Comparison of ENCODE assay signal across 9 mouse cellular contexts in the genomic region with DNA sequence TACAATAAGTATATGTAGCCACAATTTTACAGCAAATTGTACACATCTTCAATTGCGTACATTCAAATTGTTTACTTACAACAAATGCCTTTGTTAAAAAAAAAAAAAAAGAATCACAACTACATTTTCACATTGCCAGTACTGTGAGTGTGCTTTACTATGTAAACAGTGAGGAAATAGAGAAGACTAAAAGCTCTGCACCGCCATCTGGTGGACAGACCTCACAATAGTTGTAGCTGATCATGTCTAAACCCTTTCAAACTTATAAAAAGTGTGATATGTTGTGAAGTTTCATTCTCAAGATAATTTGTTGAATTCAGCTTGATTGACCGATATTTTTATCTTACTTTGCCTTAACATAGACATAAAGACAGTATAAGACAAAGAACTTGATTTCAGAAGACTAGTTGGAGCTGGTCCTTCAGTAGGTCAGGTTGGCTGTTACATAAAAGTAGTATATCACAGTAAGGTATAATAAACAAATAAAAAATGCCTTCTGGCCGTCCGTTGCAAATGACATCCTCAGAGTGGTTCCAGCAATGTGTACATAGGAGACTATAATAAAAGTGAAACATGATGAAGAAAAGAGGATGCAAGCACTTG. TPM values are rescaled to one million over a fixed set of nuclear protein-coding genes. Genes with fewer than 3 reads are reported as not detected.
DNase-seq lines count a peak whose midpoint lies in the region; ATAC-seq lines count a peak whose summit lies in the region.
"Had no signal": no experiment of that assay in that cellular context is flagged by ENCODE, and none has a peak within 500 bp of the region (broad histone marks: within the 10 kb centered on the region; RNA-seq: fewer than 3 reads in every experiment).

No protein-coding gene starts in this region.

- H3K9ac ChIP-seq in midbrain, embryonic 13.5 days (replicated peaks) = no peak overlapping the region
- H3K9ac ChIP-seq: embryonic facial prominence, embryonic 12.5 days had no signal

- 28% methylated on average over 5 of the region's 5 CpGs for WGBS in embryonic facial prominence, embryonic 10.5 days
- WGBS in midbrain, embryonic 13.5 days = 25% methylated on average over 5 of the region's 5 CpGs

- H3K27me3 ChIP-seq in embryonic facial prominence, embryonic 10.5 days (replicated peaks; ENCODE audit: low read depth, poor library complexity, severe bottlenecking) = no peaks in the 10 kb centered on the region
- H3K27me3 ChIP-seq in midbrain, embryonic 13.5 days = no peaks in the 10 kb centered on the region
- H3K27me3 ChIP-seq: embryonic facial prominence, embryonic 12.5 days had no signal

- H3K27ac ChIP-seq in embryonic facial prominence, embryonic 10.5 days (replicated peaks) = no peak overlapping the region
- no peak overlapping the region for H3K27ac ChIP-seq in midbrain, embryonic 13.5 days
- H3K27ac ChIP-seq: embryonic facial prominence, embryonic 12.5 days had no signal

- peak; percentile 57 for DNase-seq in heart, postnatal 4 days
- DNase-seq in heart, postnatal 25 days (ENCODE audit: low spot score) = no peak
- DNase-seq in adipocyte (ENCODE audit: low spot score) = peak; percentile 72
- DNase-seq in embryonic facial prominence, embryonic 10.5 days (ENCODE audit: low spot score) = peak; percentile 62
- peak; percentile 65 for DNase-seq in induced T-regulatory cell, adult 2 months (ENCODE audit: low read depth)
- DNase-seq in left cerebral cortex, adult 18-20 months (ENCODE audit: low spot score in 2 of 2) = peak; percentile 62 to 69
- DNase-seq in thymus, postnatal 4 days = peak; percentile 66

- no peak overlapping the region for H3K4me3 ChIP-seq in embryonic facial prominence, embryonic 10.5 days
- H3K4me3 ChIP-seq in midbrain, embryonic 13.5 days (replicated peaks) = no peak overlapping the region
- H3K4me3 ChIP-seq: embryonic facial prominence, embryonic 12.5 days had no signal

- ATAC-seq in midbrain, embryonic 13.5 days = peak; percentile 80

- intact Hi-C loops in heart, postnatal 25 days (cut with DNase I) = no loop called here

- H3K4me1 ChIP-seq in embryonic facial prominence, embryonic 10.5 days = no peaks in the 10 kb centered on the region
- H3K4me1 ChIP-seq in midbrain, embryonic 13.5 days (replicated peaks) = no peaks in the 10 kb centered on the region
- H3K4me1 ChIP-seq: embryonic facial prominence, embryonic 12.5 days had no signal

- no peaks in the 10 kb centered on the region for H3K36me3 ChIP-seq in embryonic facial prominence, embryonic 10.5 days (replicated peaks)
- H3K36me3 ChIP-seq in midbrain, embryonic 13.5 days = no peaks in the 10 kb centered on the region
- H3K36me3 ChIP-seq: embryonic facial prominence, embryonic 12.5 days had no signal

- no peaks in the 10 kb centered on the region for H3K9me3 ChIP-seq in embryonic facial prominence, embryonic 10.5 days
- no peaks in the 10 kb centered on the region for H3K9me3 ChIP-seq in midbrain, embryonic 13.5 days
- H3K9me3 ChIP-seq: embryonic facial prominence, embryonic 12.5 days had no signal

- H3K4me2 ChIP-seq in midbrain, embryonic 13.5 days (replicated peaks) = no peak overlapping the region
- H3K4me2 ChIP-seq: embryonic facial prominence, embryonic 12.5 days had no signal

RNA-seq across cellular contexts. Expression of a gene that starts 21.9 kb away (rescaled TPM):
- not detected for total RNA-seq in heart, postnatal 4 days (2021)
- total RNA-seq in heart, postnatal 25 days (2021) = not detected
- polyA plus RNA-seq in embryonic facial prominence, embryonic 10.5 days (2016; fragmentation: Nextera tagmentation; extraction: Ambion mirVana) = not detected in 2 replicates
- not detected for total RNA-seq in left cerebral cortex, adult 18-20 months (2021)
- not detected in 2 replicates for polyA plus RNA-seq in midbrain, embryonic 13.5 days (2015; fragmentation: Nextera tagmentation; extraction: Ambion mirVana)
- polyA plus RNA-seq: embryonic facial prominence, embryonic 12.5 days had no signal

RNA-seq across cellular contexts. Expression of a gene that starts 22.2 kb away (rescaled TPM):
- not detected for total RNA-seq in heart, postnatal 4 days (2021)
- not detected for total RNA-seq in heart, postnatal 25 days (2021)
- polyA plus RNA-seq in embryonic facial prominence, embryonic 10.5 days (2016; fragmentation: Nextera tagmentation; extraction: Ambion mirVana) = not detected in 2 replicates
- not detected for total RNA-seq in left cerebral cortex, adult 18-20 months (2021)
- not detected in 2 replicates for polyA plus RNA-seq in midbrain, embryonic 13.5 days (2015; fragmentation: Nextera tagmentation; extraction: Ambion mirVana)
- polyA plus RNA-seq: embryonic facial prominence, embryonic 12.5 days had no signal

RNA-seq across cellular contexts. Expression of a gene that starts 36.9 kb away (rescaled TPM):
- total RNA-seq in heart, postnatal 4 days (2021) = not detected
- total RNA-seq in heart, postnatal 25 days (2021) = not detected
- not detected in 2 replicates for polyA plus RNA-seq in embryonic facial prominence, embryonic 10.5 days (2016; fragmentation: Nextera tagmentation; extraction: Ambion mirVana)
- not detected for total RNA-seq in left cerebral cortex, adult 18-20 months (2021)
- not detected in 2 replicates for polyA plus RNA-seq in midbrain, embryonic 13.5 days (2015; fragmentation: Nextera tagmentation; extraction: Ambion mirVana)
- polyA plus RNA-seq: embryonic facial prominence, embryonic 12.5 days had no signal
